Mouse (Mus musculus): ENCODE data around the gene Wnt4.

DNA sequence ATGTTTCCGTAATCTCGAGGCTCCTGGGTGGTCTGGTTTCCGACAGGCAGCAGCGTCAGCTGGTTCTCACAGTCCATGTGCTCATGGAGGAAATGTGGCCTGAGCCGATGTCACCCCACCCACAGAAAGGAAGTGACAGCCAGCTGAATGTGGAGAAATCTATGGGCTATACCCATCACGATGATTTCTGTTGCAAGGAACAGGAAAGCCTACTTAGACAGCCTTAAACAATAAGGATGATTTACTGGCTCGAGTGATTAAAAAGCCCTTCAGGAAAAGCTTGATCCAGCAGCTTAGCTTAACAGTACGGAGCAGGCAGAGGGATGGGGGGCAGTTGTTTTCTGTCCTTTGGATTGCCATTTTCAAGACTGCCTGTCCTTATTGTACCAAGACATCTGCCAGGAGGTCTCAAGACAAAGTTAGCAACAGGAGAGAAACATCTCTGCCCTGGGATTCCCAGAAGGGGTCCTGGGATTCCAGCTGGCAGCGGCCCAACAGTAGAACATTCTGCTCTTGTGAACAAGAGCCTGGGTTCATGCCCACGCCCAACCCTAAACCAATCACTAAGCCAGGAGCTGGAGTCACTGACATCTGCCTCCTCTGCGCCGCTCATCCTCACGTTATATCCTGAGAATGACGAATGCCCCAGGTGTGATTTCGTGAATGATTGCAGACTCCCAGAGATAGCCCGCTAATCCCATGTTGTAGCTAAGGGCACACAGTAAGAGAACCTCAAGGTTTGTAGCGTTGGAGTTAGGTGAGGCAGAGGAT lies 22.9 kb upstream of the Wnt4 start:
- no peak for TF ChIP-seq POLR2A (IDR thresholded peaks at IDR 0.05; ENCODE audit: borderline replicate concordance, extremely low read depth, low read depth, low read length)
- no peak for TF ChIP-seq CTCF (IDR thresholded peaks at IDR 0.05; ENCODE audit: insufficient read depth, low read length)
